ENCODE assay signal across 7 mouse cellular contexts in the genomic region with DNA sequence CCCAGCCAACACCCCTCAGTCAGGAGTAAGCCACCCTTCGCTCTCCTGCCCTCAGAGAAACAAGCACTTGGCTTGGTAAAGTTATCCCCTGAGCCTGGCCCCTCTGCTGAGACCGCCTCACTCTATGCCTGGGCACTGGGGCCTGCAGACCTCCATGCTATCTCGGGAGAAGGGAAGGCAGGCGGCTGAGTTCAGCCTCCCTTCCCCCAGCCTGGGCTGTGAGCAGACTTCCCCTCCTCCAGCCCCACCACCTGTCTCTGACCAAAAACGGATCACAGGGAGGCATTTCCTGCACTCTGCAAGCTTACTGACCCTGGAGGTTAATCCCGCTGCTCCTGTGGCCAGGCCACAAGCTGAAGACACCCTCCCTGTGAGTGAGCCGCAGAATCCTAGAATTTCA.
DNase-seq lines count a peak whose midpoint lies in the region; ATAC-seq and TF ChIP-seq lines count a peak whose summit lies in the region.

No protein-coding gene starts in this region.

- TF ChIP-seq CTCF in lung, embryonic 14.5 days (IDR thresholded peaks at IDR 0.05; ENCODE audit: low read depth) = no peak

- no peaks in the 10 kb centered on the region for H3K9me3 ChIP-seq in lung, embryonic 14.5 days (ENCODE audit: low read depth, low read length)
- H3K9me3 ChIP-seq in embryonic facial prominence, embryonic 11.5 days (replicated peaks; ENCODE audit: control insufficient read depth, low read length) = no peaks in the 10 kb centered on the region
- no peaks in the 10 kb centered on the region for H3K9me3 ChIP-seq in limb, embryonic 10.5 days (replicated peaks)
- no peaks in the 10 kb centered on the region for H3K9me3 ChIP-seq in stomach, embryonic 15.5 days

- 32% methylated on average over 7 of the region's 7 CpGs for WGBS in lung, embryonic 14.5 days
- 8% methylated on average over 7 of the region's 7 CpGs for WGBS in embryonic facial prominence, embryonic 11.5 days
- WGBS in limb, embryonic 10.5 days = 12% methylated on average over 7 of the region's 7 CpGs
- WGBS in stomach, embryonic 15.5 days = 26% methylated on average over 7 of the region's 7 CpGs

- 0 out of 2 replicates have a peak, but pooled peaks cover 6% of the 10 kb centered on the region for H3K4me1 ChIP-seq in lung, embryonic 14.5 days (ENCODE audit: insufficient read depth)
- H3K4me1 ChIP-seq in embryonic facial prominence, embryonic 11.5 days (ENCODE audit: control insufficient read depth, insufficient read depth, low read length) = peaks cover 19% of the 10 kb centered on the region
- peaks cover 75% of the 10 kb centered on the region for H3K4me1 ChIP-seq in limb, embryonic 10.5 days
- peaks cover 19% of the 10 kb centered on the region for H3K4me1 ChIP-seq in stomach, embryonic 15.5 days

- H3K27me3 ChIP-seq in lung, embryonic 14.5 days (ENCODE audit: insufficient read depth, low read length) = no peaks in the 10 kb centered on the region
- no peaks in the 10 kb centered on the region for H3K27me3 ChIP-seq in embryonic facial prominence, embryonic 11.5 days (ENCODE audit: control insufficient read depth, insufficient read depth, low read length)
- H3K27me3 ChIP-seq in limb, embryonic 10.5 days (ENCODE audit: low read depth, poor library complexity, severe bottlenecking) = no peaks in the 10 kb centered on the region
- no peaks in the 10 kb centered on the region for H3K27me3 ChIP-seq in stomach, embryonic 15.5 days (replicated peaks)

- no peak overlapping the region; the same call in 1 of the 2 replicates for H3K27ac ChIP-seq in lung, embryonic 14.5 days (ENCODE audit: low read depth)
- H3K27ac ChIP-seq in embryonic facial prominence, embryonic 11.5 days (replicated peaks; ENCODE audit: low read depth, low read length) = peak overlapping the region; percentile 57; the same call in 1 of the 2 replicates
- H3K27ac ChIP-seq in limb, embryonic 10.5 days = peak overlapping the region; percentile 84
- H3K27ac ChIP-seq in stomach, embryonic 15.5 days = 0 out of 2 replicates have a peak overlapping the region, but pooled peaks have one; percentile 48

- H3K9ac ChIP-seq in lung, embryonic 14.5 days = no peak overlapping the region
- no peak overlapping the region for H3K9ac ChIP-seq in embryonic facial prominence, embryonic 11.5 days (replicated peaks; ENCODE audit: low read length)
- no peak overlapping the region for H3K9ac ChIP-seq in stomach, embryonic 15.5 days

- H3K4me3 ChIP-seq in lung, embryonic 14.5 days (ENCODE audit: low read depth, low read length) = no peak overlapping the region
- H3K4me3 ChIP-seq in embryonic facial prominence, embryonic 11.5 days (ENCODE audit: low read depth, low read length) = no peak overlapping the region
- peak overlapping the region; percentile 27; the same call in 1 of the 2 replicates for H3K4me3 ChIP-seq in limb, embryonic 10.5 days
- H3K4me3 ChIP-seq in stomach, embryonic 15.5 days (replicated peaks) = no peak overlapping the region

- no peak for DNase-seq in lung, embryonic 14.5 days
- no peak for DNase-seq in lung, postnatal 14 days
- peak; percentile 64 for DNase-seq in embryonic facial prominence, embryonic 11.5 days (ENCODE audit: low spot score)
- DNase-seq in limb, embryonic 10.5 days (ENCODE audit: low spot score) = peak; percentile 75
- DNase-seq in left cerebral cortex, adult 11 months (ENCODE audit: low spot score) = no peak

- peak; percentile 62 for ATAC-seq in lung, embryonic 14.5 days (ENCODE audit: insufficient read depth)
- ATAC-seq in embryonic facial prominence, embryonic 11.5 days (replicated peaks; ENCODE audit: insufficient number of reproducible peaks, low FRiP score, low TSS enrichment, low read depth) = peak; percentile 30; the same call in 1 of the 2 replicates
- ATAC-seq in stomach, embryonic 15.5 days (ENCODE audit: insufficient read depth, low FRiP score, low read depth) = peak; percentile 62; the same call in 1 of the 2 replicates
- no peak for ATAC-seq in erythroid progenitor cell, adult 5-6 weeks (replicated peaks; ENCODE audit: low FRiP score, poor library complexity, severe bottlenecking)

- H3K36me3 ChIP-seq in lung, embryonic 14.5 days (ENCODE audit: insufficient read depth) = no peaks in the 10 kb centered on the region
- no peaks in the 10 kb centered on the region for H3K36me3 ChIP-seq in embryonic facial prominence, embryonic 11.5 days (replicated peaks; ENCODE audit: control insufficient read depth, insufficient read depth, low read depth, low read length)
- peaks cover 20% of the 10 kb centered on the region for H3K36me3 ChIP-seq in limb, embryonic 10.5 days
- 0 out of 2 replicates have a peak, but pooled peaks cover 3% of the 10 kb centered on the region for H3K36me3 ChIP-seq in stomach, embryonic 15.5 days

- H3K4me2 ChIP-seq in lung, embryonic 14.5 days = no peak overlapping the region
- H3K4me2 ChIP-seq in embryonic facial prominence, embryonic 11.5 days (ENCODE audit: low read depth, low read length) = no peak overlapping the region
- peak overlapping the region; percentile 9; the same call in 1 of the 2 replicates for H3K4me2 ChIP-seq in stomach, embryonic 15.5 days

Comparison
In these comparisons a context has a peak if more than half of its experiments do, and no peak if none do; other contexts are left out.
1. DNase-seq: peak in embryonic facial prominence, embryonic 11.5 days (single experiment) and limb, embryonic 10.5 days (single experiment); none in lung, embryonic 14.5 days (single experiment), lung, postnatal 14 days (single experiment) and left cerebral cortex, adult 11 months (single experiment).